Mouse (Mus musculus) hindbrain, embryonic 15.5 days (tissue): ENCODE data around the gene Tigd3. TPM values are rescaled to one million over a fixed set of nuclear protein-coding genes. Genes with fewer than 3 reads are reported as not detected.

Experiments used
- ATAC-seq: fragments of 200-750 bp; cut with Nextera tagmentation; 2 replicates; pipeline ENCODE4 v1.8.0; 2017; ENCODE audit warnings: low read depth, moderate number of reproducible peaks, moderate TSS enrichment; ENCODE audit not compliant: low FRiP score
- H3K27ac ChIP-seq: fragments of 300-500 bp; sonication (generic); replicated peaks from 2 replicates; pipeline ENCODE4 v1.5.1; 2015; ENCODE audit warnings: mild to moderate bottlenecking, inconsistent platforms
- H3K27me3 ChIP-seq: fragments of 300-500 bp; sonication (generic); 2 replicates; pipeline ENCODE4 v1.6.1; 2015; ENCODE audit warnings: control low read depth, inconsistent platforms
- H3K36me3 ChIP-seq: fragments of 300-500 bp; sonication (generic); 2 replicates; pipeline ENCODE4 v1.6.1; 2015; ENCODE audit warnings: control low read depth, inconsistent platforms
- H3K4me1 ChIP-seq: fragments of 300-500 bp; sonication (generic); replicated peaks from 2 replicates; pipeline ENCODE4 v1.6.1; 2015; ENCODE audit warnings: control low read depth, inconsistent platforms
- H3K4me2 ChIP-seq: fragments of 300-500 bp; sonication (generic); 2 replicates; pipeline ENCODE4 v1.6.1; 2015; ENCODE audit warnings: moderate library complexity, mild to moderate bottlenecking, inconsistent platforms
- H3K4me3 ChIP-seq: fragments of 300-500 bp; sonication (generic); 2 replicates; pipeline ENCODE4 v1.5.1; 2015; ENCODE audit warnings: mild to moderate bottlenecking, inconsistent platforms
- H3K9ac ChIP-seq: fragments of 300-500 bp; sonication (generic); 2 replicates; pipeline ENCODE4 v1.6.1; 2015; ENCODE audit warnings: inconsistent platforms
- H3K9me3 ChIP-seq: fragments of 300-500 bp; sonication (generic); 2 replicates; pipeline ENCODE4 v1.6.1; 2016; ENCODE audit warnings: control low read depth, inconsistent platforms
- WGBS: fragments of 180-500 bp; shearing (Covaris S2); methylation state at CpG from one replicate; pipeline ENCODE4 v1.1.7; 2015; 5-methylcytosine and 5-hydroxymethylcytosine counted together
- polyA plus RNA-seq: library from polyadenylated mRNA; unstranded; fragments of >200 nt; fragmentation: Nextera tagmentation; extraction: Ambion mirVana; gene quantifications from 2 replicates; pipeline ENCODE4 v1.2.1, GENCODE M21; 2015

Gene Tigd3
- polyA plus RNA-seq, 1 experiment from 2014 or later = 11.7 TPM

- no peaks in the 10 kb centered on the region for H3K27me3 ChIP-seq
- no peak for ATAC-seq
- H3K4me3 ChIP-seq = no peak overlapping the region
- 96% methylated on average over 4 of the region's 4 CpGs for WGBS
- H3K36me3 ChIP-seq = no peaks in the 10 kb centered on the region
- H3K9ac ChIP-seq = 0 out of 2 replicates have a peak overlapping the region, but pooled peaks have one; percentile 18
- H3K27ac ChIP-seq = no peak overlapping the region
- no peak overlapping the region for H3K4me2 ChIP-seq
- H3K4me1 ChIP-seq = peaks cover 41% of the 10 kb centered on the region
- no peaks in the 10 kb centered on the region for H3K9me3 ChIP-seq
Measured at GRCm38 (mm10) chr19:5872528-5872927, 21.4 kb downstream of the Tigd3 start.

GRCm38 (mm10) chr19:5871683-5872082 is 22.3 kb downstream of the Tigd3 start:
- Histone ChIP-seq H3K9me3 (no peaks in the 10 kb centered on the region), H3K4me1 (peaks cover 41% of the 10 kb centered on the region), H3K27ac (no peak overlapping the region; the same call in 1 of the 2 replicates), H3K4me2 (0 out of 2 replicates have a peak overlapping the region, but pooled peaks have one; percentile 1), H3K9ac (no peak overlapping the region), H3K36me3 (no peaks in the 10 kb centered on the region), H3K4me3 (no peak overlapping the region), H3K27me3 (no peaks in the 10 kb centered on the region)
- WGBS = 58% methylated on average over 6 of the region's 6 CpGs
- ATAC-seq = no peak

DNA sequence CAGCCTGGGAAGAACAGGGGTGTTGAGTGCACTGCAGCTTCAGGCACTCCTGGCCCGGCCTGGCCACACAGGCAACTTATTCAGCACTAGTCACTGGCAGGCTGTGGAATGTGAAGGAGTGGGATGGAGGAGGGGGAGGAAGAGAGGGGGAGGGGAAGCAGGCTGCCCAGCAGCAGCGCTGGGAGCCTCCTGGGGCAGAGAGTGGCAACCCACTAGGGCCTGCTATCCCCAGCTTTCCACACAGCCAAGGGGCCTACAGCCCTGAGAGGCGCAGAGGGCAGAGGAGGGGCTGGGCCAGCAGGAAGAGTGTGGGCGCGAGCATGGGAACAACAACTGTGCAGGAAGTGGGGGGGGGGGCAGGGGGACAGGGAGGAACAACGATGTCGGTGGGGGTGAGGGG is 22.7 kb downstream of the Tigd3 start:
- Histone ChIP-seq H3K27ac (no peak overlapping the region; the same call in 1 of the 2 replicates), H3K36me3 (no peaks in the 10 kb centered on the region), H3K4me2 (0 out of 2 replicates have a peak overlapping the region, but pooled peaks have one; percentile 1), H3K9ac (no peak overlapping the region), H3K4me1 (peaks cover 41% of the 10 kb centered on the region), H3K4me3 (no peak overlapping the region), H3K9me3 (no peaks in the 10 kb centered on the region), H3K27me3 (no peaks in the 10 kb centered on the region)
- 0 out of 2 replicates have a peak, but pooled peaks have one; percentile 6 for ATAC-seq
- 18% methylated on average over 7 of the region's 7 CpGs for WGBS

DNA sequence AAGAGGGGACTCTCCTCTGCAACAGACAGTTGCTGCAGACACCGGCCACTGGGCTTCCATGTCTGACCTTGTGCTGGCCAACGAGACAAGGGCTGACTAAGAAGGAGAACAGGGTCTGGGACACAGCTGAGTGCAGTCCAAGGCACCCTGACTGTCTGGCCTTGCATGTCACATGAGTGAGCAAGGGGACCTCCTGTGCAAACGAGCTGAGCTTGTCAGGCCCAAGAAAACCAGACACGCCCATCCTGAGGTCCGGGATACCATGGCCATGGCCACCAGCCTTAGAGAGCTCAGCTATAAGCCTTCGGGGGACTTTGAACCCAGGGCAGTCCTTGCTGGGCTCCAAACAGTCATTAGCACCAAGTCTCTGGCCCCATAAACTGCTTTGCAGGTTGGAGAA is 25.9 kb downstream of the Tigd3 start:
- ATAC-seq = no peak
- no peaks in the 10 kb centered on the region for H3K27me3 ChIP-seq
- H3K4me1 ChIP-seq = peaks cover 16% of the 10 kb centered on the region
- 93% methylated on average over 6 of the region's 6 CpGs for WGBS
- H3K9me3 ChIP-seq = no peaks in the 10 kb centered on the region
- H3K9ac ChIP-seq = no peak overlapping the region
- H3K4me3 ChIP-seq = no peak overlapping the region
- H3K27ac ChIP-seq = no peak overlapping the region
- H3K4me2 ChIP-seq = no peak overlapping the region
- H3K36me3 ChIP-seq = 0 out of 2 replicates have a peak, but pooled peaks cover 7% of the 10 kb centered on the region

GRCm38 (mm10) chr19:5864710-5865398 is 29.1 kb downstream of the Tigd3 start:
- Histone ChIP-seq H3K27me3 (no peaks in the 10 kb centered on the region), H3K27ac (no peak overlapping the region), H3K4me3 (no peak overlapping the region), H3K4me1 (no peaks in the 10 kb centered on the region), H3K4me2 (no peak overlapping the region), H3K36me3 (peaks cover 30% of the 10 kb centered on the region), H3K9me3 (no peaks in the 10 kb centered on the region), H3K9ac (no peak overlapping the region)
- 93% methylated on average over 20 of the region's 20 CpGs for WGBS
- no peak for ATAC-seq

DNA sequence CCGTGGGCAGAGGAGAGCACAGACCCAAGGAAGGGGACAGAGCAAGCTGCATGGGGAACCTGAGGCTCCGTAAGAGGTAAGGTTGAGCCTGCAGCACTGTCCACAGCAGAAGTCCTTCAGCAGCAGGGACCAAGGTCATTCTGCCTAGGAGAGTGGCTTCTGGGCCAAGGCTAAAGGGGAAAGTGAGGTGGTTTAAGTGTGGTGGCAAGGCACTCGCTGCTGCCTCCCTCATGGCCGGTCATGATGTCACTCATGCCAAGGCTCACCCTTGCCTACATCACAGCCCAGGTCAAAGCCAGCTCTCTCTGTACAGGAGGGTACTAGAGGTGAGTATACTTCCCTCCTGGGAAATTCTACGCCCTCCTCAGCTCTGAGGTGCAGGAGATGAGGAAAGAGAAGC is 30.2 kb downstream of the Tigd3 start:
- Histone ChIP-seq H3K36me3 (peaks cover 38% of the 10 kb centered on the region), H3K4me3 (no peak overlapping the region), H3K9me3 (no peaks in the 10 kb centered on the region), H3K4me2 (no peak overlapping the region), H3K4me1 (no peaks in the 10 kb centered on the region), H3K9ac (no peak overlapping the region), H3K27me3 (no peaks in the 10 kb centered on the region), H3K27ac (no peak overlapping the region)
- ATAC-seq = no peak
- 96% methylated on average over 5 of the region's 5 CpGs for WGBS

GRCm38 (mm10) chr19:5862335-5863085 is 31.4 kb downstream of the Tigd3 start:
- H3K27ac ChIP-seq = no peak overlapping the region
- H3K9me3 ChIP-seq = no peaks in the 10 kb centered on the region
- ATAC-seq = no peak
- no peaks in the 10 kb centered on the region for H3K27me3 ChIP-seq
- H3K36me3 ChIP-seq = peaks cover 46% of the 10 kb centered on the region
- no peak overlapping the region for H3K4me3 ChIP-seq
- H3K4me2 ChIP-seq = no peak overlapping the region
- H3K9ac ChIP-seq = no peak overlapping the region
- WGBS = 96% methylated on average over 14 of the region's 14 CpGs
- H3K4me1 ChIP-seq = no peaks in the 10 kb centered on the region

DNA sequence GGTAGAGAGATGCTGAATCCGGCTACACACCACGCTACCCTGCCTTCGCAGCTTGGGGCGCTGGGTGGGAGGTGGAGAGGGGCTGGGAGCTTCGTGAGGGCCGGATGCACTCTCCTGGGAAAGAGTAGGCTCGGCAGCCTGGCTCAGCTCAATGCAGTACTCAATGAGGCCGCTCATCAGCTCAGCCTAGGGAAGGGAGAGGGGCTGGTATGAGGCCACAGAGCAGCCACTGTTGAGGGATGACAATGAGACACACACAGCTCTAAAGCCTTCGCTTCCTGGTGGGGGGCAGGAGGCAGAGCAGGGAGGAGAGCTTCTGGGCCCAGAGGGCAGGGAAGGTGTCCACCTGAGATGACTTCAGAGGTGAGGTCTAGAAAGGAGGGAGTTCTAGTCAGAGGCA is 37.3 kb downstream of the Tigd3 start:
- H3K4me2 ChIP-seq = no peak overlapping the region
- ATAC-seq = 0 out of 2 replicates have a peak, but pooled peaks have one; percentile 34
- H3K4me3 ChIP-seq = no peak overlapping the region
- peaks cover 42% of the 10 kb centered on the region for H3K36me3 ChIP-seq
- no peak overlapping the region for H3K9ac ChIP-seq
- no peaks in the 10 kb centered on the region for H3K27me3 ChIP-seq
- no peaks in the 10 kb centered on the region for H3K4me1 ChIP-seq
- 80% methylated on average over 9 of the region's 9 CpGs for WGBS
- H3K27ac ChIP-seq = no peak overlapping the region
- no peaks in the 10 kb centered on the region for H3K9me3 ChIP-seq

DNA sequence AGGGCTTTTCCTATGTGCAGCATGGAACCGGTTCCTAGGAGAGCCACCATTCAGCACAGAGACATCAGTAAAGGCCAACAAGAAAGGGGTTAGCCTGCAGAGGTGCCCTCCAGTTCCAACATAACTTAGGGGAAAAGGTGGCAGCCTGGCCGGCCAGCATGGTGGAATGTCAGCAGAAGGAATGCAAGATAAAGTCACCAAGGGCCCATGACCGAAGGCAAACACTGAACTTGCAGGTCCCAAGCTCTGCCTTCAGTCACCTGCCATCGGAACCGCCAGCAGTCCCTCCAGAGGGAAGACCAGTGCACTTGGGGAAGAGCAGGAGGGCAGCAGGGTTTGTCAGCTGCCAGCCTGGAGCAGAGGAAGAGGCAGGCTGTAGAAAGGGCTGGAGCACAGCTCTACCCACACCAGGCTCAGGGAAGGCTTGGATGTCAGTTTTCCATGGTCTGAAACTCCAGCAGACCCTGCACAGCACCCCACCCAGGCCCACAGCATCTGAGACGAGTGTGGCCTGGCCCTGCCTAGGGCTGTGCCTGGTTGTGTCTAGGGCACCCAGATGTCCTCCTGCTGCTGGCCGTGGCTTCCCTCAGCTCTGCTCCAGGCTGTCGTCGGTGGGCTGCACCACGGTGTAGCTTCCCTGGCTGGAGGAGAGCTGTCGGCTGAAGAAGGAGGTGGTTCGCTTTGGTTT is 41.8 kb downstream of the Tigd3 start:
- Histone ChIP-seq H3K27ac (no peak overlapping the region), H3K4me3 (no peak overlapping the region), H3K27me3 (no peaks in the 10 kb centered on the region), H3K4me2 (no peak overlapping the region), H3K9me3 (no peaks in the 10 kb centered on the region), H3K4me1 (peaks cover 30% of the 10 kb centered on the region), H3K36me3 (0 out of 2 replicates have a peak, but pooled peaks cover 14% of the 10 kb centered on the region), H3K9ac (no peak overlapping the region)
- 89% methylated on average over 12 of the region's 12 CpGs for WGBS
- ATAC-seq = no peak

DNA sequence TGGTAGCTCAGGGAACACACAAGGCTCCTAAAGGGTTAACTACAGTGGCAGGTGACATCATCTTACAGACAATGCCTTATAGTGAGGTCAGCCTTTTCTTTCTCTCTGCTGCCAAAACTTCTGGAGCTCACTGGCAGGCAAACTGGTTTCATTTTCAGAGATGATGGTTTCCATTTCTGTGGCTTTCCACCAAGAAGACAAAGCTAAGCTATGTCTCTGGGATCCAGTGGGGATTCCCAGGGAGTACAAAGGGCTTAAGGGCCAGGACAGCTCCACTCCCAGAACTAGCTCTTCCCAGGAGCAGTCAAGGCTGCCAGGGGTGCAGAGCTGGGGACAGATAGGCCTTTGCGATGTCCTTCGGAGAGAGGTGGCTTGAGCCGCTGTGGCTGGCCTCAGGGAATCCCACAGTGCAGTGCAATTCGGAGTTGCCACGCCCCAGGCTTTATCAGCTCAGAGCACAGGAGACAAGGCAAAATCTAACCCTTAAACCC is 42.4 kb downstream of the Tigd3 start:
- no peaks in the 10 kb centered on the region for H3K9me3 ChIP-seq
- no peak for ATAC-seq
- 74% methylated on average over 5 of the region's 5 CpGs for WGBS
- H3K4me3 ChIP-seq = no peak overlapping the region
- peaks cover 37% of the 10 kb centered on the region for H3K4me1 ChIP-seq
- H3K27me3 ChIP-seq = no peaks in the 10 kb centered on the region
- H3K27ac ChIP-seq = no peak overlapping the region
- 0 out of 2 replicates have a peak, but pooled peaks cover 11% of the 10 kb centered on the region for H3K36me3 ChIP-seq
- peak overlapping the region; percentile 5; the same call in 1 of the 2 replicates for H3K9ac ChIP-seq
- H3K4me2 ChIP-seq = no peak overlapping the region

- H3K9me3 ChIP-seq = no peaks in the 10 kb centered on the region
- 0 out of 2 replicates have a peak, but pooled peaks cover 7% of the 10 kb centered on the region for H3K36me3 ChIP-seq
- H3K4me2 ChIP-seq = no peak overlapping the region
- peaks cover 41% of the 10 kb centered on the region for H3K4me1 ChIP-seq
- H3K4me3 ChIP-seq = no peak overlapping the region
- no peaks in the 10 kb centered on the region for H3K27me3 ChIP-seq
- no peak for ATAC-seq
- 89% methylated on average over 3 of the region's 3 CpGs for WGBS
- H3K27ac ChIP-seq = no peak overlapping the region
- H3K9ac ChIP-seq = no peak overlapping the region
Measured at GRCm38 (mm10) chr19:5850860-5851259, 43.1 kb downstream of the Tigd3 start.
